Mouse (Mus musculus) kidney, adult 2 months (tissue): ENCODE data around the gene Mlxip.
A peak's percentile ranks its signal among the peaks of the same experiment; 100 is the strongest.

Experiments used
- CTCF ChIP-seq: fragments of 200-500 bp; conservative IDR thresholded peaks from 2 replicates; pipeline ENCODE4 v1.5.1; 2011; ENCODE audit warnings: low read depth, mild to moderate bottlenecking, control low read depth, low read length, moderate library complexity, mixed read lengths; ENCODE audit not compliant: insufficient read depth, insufficient read length
- POLR2A ChIP-seq: fragments of 200-500 bp; IDR thresholded peaks from one replicate; pipeline ENCODE4 v1.6.1; 2011; ENCODE audit warnings: low read depth, low read length, control low read depth

DNA sequence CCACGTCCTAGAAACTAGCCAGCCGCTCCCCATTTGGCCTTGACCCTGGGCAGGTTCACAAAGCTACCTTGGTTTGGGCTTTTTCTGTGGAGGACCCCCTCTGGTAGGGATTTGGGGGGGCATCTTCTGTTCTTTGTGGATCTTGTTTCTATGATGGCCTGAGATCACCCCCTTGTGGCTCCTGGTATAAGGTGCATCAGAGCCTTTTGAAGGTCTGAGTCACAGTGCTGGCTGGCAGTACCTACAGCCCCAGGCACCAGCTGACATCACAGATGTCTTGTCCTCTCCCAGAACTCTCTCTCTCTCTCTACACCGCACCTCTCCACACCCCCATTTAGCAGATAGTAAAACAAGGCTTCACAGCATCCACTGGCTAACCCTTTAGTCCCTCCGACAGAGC lies 105.1 kb downstream of the Mlxip start:
- TF ChIP-seq CTCF (peak; percentile 40; the same call in 1 of the 2 replicates), POLR2A (no peak)
